Mouse (Mus musculus): ENCODE data around the gene Rcc2.

The Rcc2 gene

GRCm38 (mm10) chr4:140753366-140753765 is 53.0 kb downstream of the Rcc2 start:
- peak; percentile 60 to 66 for DNase-seq (ENCODE audit: low spot score in 2 of 2)

DNA sequence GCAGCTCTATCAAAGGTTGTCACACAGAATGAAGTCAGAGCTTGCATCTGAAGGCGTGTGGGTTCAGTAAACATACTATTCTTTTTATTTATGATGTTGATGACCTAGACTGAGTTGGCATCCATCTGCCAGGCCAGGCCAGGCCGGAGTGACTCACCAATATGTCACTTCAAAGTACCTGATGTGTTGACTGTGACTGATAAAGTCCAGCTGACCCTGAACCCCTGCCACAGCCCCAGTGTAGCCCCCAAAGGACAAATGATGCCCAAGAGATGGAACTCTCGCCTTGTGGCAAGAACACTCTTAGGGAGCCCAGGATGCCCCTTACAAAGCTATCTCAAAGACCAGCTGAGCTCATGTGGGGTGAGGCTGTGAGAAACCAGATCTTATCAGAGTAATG is 55.5 kb downstream of the Rcc2 start:
- no peak for DNase-seq (ENCODE audit: low spot score in 2 of 2)

DNA sequence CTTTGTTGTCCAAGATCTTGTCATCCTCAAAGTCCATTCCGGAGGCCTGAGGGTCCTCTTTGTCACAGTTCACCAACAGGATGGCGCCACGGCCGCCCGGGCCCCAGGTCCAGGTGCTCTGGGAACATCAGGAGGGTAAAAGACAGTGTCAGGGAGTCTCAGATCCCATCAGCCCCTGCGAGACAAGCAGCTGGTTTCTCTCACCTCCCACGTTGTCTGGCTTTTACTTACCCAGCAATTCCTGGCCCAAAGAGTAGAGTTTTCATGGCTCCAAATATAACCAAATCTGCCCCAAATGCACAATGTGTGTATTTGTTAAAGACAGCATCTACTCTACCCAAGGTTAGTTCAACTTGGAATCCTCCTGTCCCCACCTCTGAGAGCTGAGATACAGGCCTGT is 61.3 kb downstream of the Rcc2 start:
- DNase-seq (ENCODE audit: low spot score in 2 of 2), result no peak

- peak; percentile 71 to 90 for DNase-seq (ENCODE audit: low spot score in 2 of 2)
These were observed 62.8 kb downstream of the Rcc2 start for GRCm38 (mm10) chr4:140763158-140763557.

DNA sequence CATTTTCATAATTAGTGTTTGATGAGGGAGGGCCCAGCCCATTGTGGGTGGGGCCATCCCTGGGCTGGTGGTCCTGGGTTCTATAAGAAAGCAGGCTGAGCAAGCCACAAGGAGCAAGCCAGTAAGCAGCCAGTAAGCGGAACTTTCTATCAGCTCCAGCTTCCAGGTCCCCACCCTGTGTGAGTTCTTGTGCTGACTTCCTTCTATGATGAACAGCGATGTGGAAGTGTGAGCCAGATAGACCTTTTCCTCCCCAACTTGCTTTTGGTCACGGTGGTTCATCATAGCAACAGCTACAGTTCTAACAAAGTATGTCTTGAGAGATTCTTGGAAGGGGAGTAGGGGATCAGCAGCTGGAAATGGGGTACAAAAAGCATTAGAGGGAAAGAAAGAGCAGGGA is 65.6 kb downstream of the Rcc2 start:
- DNase-seq (ENCODE audit: low spot score in 2 of 2), result no peak

GRCm38 (mm10) chr4:140768973-140769372 is 68.6 kb downstream of the Rcc2 start:
- no peak for DNase-seq (ENCODE audit: low spot score in 2 of 2)

DNA sequence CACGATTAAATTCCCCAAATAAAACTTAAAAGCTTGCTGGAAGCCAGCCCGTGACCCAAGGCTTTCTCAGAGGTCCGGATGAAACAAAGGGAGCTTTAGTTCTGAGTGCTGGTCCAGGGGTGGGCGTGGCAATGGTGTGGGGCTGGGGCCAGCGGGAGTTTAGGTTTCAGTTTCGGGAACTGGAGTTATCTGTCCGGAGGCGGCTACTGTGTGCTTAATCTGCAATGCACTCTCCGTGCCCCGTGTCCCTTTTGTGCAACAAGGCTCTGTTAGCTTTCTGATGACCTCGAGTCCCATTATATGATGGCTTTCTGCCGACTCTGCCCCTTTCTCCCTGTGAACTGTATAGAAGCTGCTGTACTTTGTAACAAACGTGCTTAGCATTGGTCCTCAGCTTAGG is 70.1 kb downstream of the Rcc2 start:
- DNase-seq (ENCODE audit: low spot score in 2 of 2), result no peak

- no peak for DNase-seq (ENCODE audit: low spot score in 2 of 2)
These were observed 70.8 kb downstream of the Rcc2 start for GRCm38 (mm10) chr4:140771091-140771490.
